Mouse (Mus musculus): ENCODE results near the gene Hbq1b.

DNA sequence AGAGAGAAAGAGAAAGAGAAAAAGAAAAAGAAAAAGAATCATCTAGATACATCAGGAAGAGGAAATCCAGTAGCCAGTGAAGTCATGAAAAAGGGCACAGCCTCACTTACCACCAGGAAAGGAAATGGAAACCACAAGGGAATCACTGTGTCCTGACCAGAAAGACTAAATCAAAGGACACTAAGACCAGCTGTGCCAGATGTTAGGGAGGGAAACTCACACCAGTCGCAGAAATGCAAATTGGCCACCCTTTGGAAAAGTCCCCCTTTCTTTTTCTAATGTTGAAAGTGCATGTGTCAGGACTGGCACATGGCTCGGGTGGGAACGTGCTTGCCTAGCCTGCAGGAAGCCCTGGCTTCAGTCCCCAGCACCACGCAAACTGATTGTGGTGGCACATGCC, 15.6 kb upstream of the Hbq1b start:
- no peak for TF ChIP-seq MAX (IDR thresholded peaks at IDR 0.05)
- no peak for TF ChIP-seq CTCF (IDR thresholded peaks at IDR 0.05; ENCODE audit: control insufficient read depth, insufficient read depth, insufficient read length)
- TF ChIP-seq MYOG (IDR thresholded peaks at IDR 0.05; ENCODE audit: control insufficient read depth, extremely low read depth, insufficient read length), result no peak
- TF ChIP-seq CEBPB (IDR thresholded peaks at IDR 0.05; ENCODE audit: low read depth), result no peak
- no peak for TF ChIP-seq USF1 (IDR thresholded peaks at IDR 0.05; ENCODE audit: low read depth)
- TF ChIP-seq MYOD1 (IDR thresholded peaks at IDR 0.05; ENCODE audit: control insufficient read depth, insufficient read length, low read depth), result peak; percentile 17
